Mouse (Mus musculus) limb, embryonic 11.5 days (tissue): Measurements from ENCODE around the gene Nat8. TPM values are rescaled to one million over a fixed set of nuclear protein-coding genes. Genes with fewer than 3 reads are reported as not detected.
"Not testable (repeated sequence)": the region's sequence is repeated elsewhere in the genome, so short reads cannot be mapped to it uniquely, and the experiment has no call there.

Source experiments
- ATAC-seq: fragments of 200-750 bp; cut with Nextera tagmentation; 2 replicates; pipeline ENCODE4 v1.8.0; 2017; ENCODE audit warnings: low read depth; ENCODE audit not compliant: insufficient number of reproducible peaks, low FRiP score, low TSS enrichment
- DNase-seq: peaks from one replicate; pipeline ENCODE4 v3.0.0-alpha.2; 2015; ENCODE audit warnings: low spot score
- H3K27ac ChIP-seq: fragments of 300-500 bp; sonication (generic); replicated peaks from 2 replicates; pipeline ENCODE4 v1.5.1; 2014; ENCODE audit warnings: low read depth, mild to moderate bottlenecking, low read length
- H3K27me3 ChIP-seq: fragments of 300-500 bp; sonication (generic); 2 replicates; pipeline ENCODE4 v1.6.1; 2014; ENCODE audit warnings: mild to moderate bottlenecking, low read length, mixed read lengths; ENCODE audit not compliant: control insufficient read depth, insufficient read depth
- H3K36me3 ChIP-seq: fragments of 300-500 bp; sonication (generic); 2 replicates; pipeline ENCODE4 v1.6.1; 2014; ENCODE audit warnings: mild to moderate bottlenecking, low read length, moderate library complexity, mixed read lengths; ENCODE audit not compliant: control insufficient read depth, insufficient read depth
- H3K4me1 ChIP-seq: fragments of 300-500 bp; sonication (generic); 2 replicates; pipeline ENCODE4 v1.6.1; 2014; ENCODE audit warnings: low read length, mixed read lengths; ENCODE audit not compliant: control insufficient read depth, insufficient read depth
- H3K4me2 ChIP-seq: fragments of 300-500 bp; sonication (generic); 2 replicates; pipeline ENCODE4 v1.6.1; 2014; ENCODE audit warnings: low read depth, mild to moderate bottlenecking, moderate library complexity; ENCODE audit not compliant: severe bottlenecking
- H3K4me3 ChIP-seq: fragments of 300-500 bp; sonication (generic); 2 replicates; pipeline ENCODE4 v1.5.1; 2014; ENCODE audit warnings: low read depth, low read length
- H3K9ac ChIP-seq: fragments of 300-500 bp; sonication (generic); 2 replicates; pipeline ENCODE4 v1.6.1; 2014; ENCODE audit warnings: mild to moderate bottlenecking, low read length
- H3K9me3 ChIP-seq: fragments of 300-500 bp; sonication (generic); 2 replicates; pipeline ENCODE4 v1.6.1; 2016; ENCODE audit warnings: low read length; ENCODE audit not compliant: control insufficient read depth
- WGBS: fragments of 180-500 bp; shearing (Covaris S2); extraction: QIAGEN DNeasy Blood & Tissue Kit; methylation state at CpG from one replicate; pipeline ENCODE4 v1.1.7; 2014; 5-methylcytosine and 5-hydroxymethylcytosine counted together
- polyA plus RNA-seq: library from polyadenylated mRNA; unstranded; fragments of >200 nt; fragmentation: Nextera tagmentation; extraction: Ambion mirVana; gene quantifications from 2 replicates; pipeline ENCODE4 v1.2.1, GENCODE M21; 2014

The Nat8 gene
- polyA plus RNA-seq, 1 experiment from 2014 or later = not detected

- DNase-seq, H3K27ac ChIP-seq, H3K9ac ChIP-seq, H3K4me1 ChIP-seq, ATAC-seq, H3K27me3 ChIP-seq, H3K36me3 ChIP-seq, H3K4me3 ChIP-seq, H3K4me2 ChIP-seq, H3K9me3 ChIP-seq: not testable (repeated sequence)
- WGBS = 79% methylated on average over 25 of the region's 25 CpGs
Measured at GRCm38 (mm10) chr6:85843677-85844458, 12.0 kb upstream of the Nat8 start.

GRCm38 (mm10) chr6:85839982-85840381, 8.1 kb upstream of the Nat8 start:
- Histone ChIP-seq H3K4me2 (no peak overlapping the region), H3K4me3 (no peak overlapping the region), H3K36me3 (no peaks in the 10 kb centered on the region), H3K9me3 (no peaks in the 10 kb centered on the region), H3K27me3 (no peaks in the 10 kb centered on the region), H3K27ac (no peak overlapping the region), H3K9ac (no peak overlapping the region), H3K4me1 (no peaks in the 10 kb centered on the region)
- DNase-seq (no peak), ATAC-seq (no peak)
- 62% methylated on average over 4 of the region's 4 CpGs for WGBS

- Histone ChIP-seq H3K27ac (no peak overlapping the region), H3K36me3 (no peaks in the 10 kb centered on the region), H3K4me2 (no peak overlapping the region), H3K27me3 (no peaks in the 10 kb centered on the region), H3K9ac (no peak overlapping the region), H3K4me1 (no peaks in the 10 kb centered on the region), H3K4me3 (no peak overlapping the region), H3K9me3 (no peaks in the 10 kb centered on the region)
- 80% methylated on average over 8 of the region's 8 CpGs for WGBS
- no peak for ATAC-seq
- no peak for DNase-seq
Measured at GRCm38 (mm10) chr6:85838674-85839073, 6.8 kb upstream of the Nat8 start.

GRCm38 (mm10) chr6:85837307-85837706, 5.4 kb upstream of the Nat8 start:
- not testable (repeated sequence) for ATAC-seq, H3K9me3 ChIP-seq, H3K9ac ChIP-seq, H3K4me2 ChIP-seq, H3K27me3 ChIP-seq, H3K4me3 ChIP-seq, H3K4me1 ChIP-seq, H3K36me3 ChIP-seq, H3K27ac ChIP-seq
- peak; percentile 57 for DNase-seq
- 9% methylated on average over 12 of the region's 12 CpGs for WGBS

- not testable (repeated sequence) for H3K9me3 ChIP-seq, H3K4me3 ChIP-seq, ATAC-seq, H3K27ac ChIP-seq, H3K27me3 ChIP-seq, H3K4me1 ChIP-seq, H3K4me2 ChIP-seq, H3K9ac ChIP-seq, H3K36me3 ChIP-seq
- 24% methylated on average over 8 of the region's 9 CpGs for WGBS
- DNase-seq = peak; percentile 46
Measured at GRCm38 (mm10) chr6:85836827-85837226, 4.9 kb upstream of the Nat8 start.

- not testable (repeated sequence) for DNase-seq, H3K27ac ChIP-seq, H3K36me3 ChIP-seq, H3K9me3 ChIP-seq, H3K4me1 ChIP-seq, H3K27me3 ChIP-seq, H3K4me3 ChIP-seq, H3K9ac ChIP-seq, ATAC-seq, H3K4me2 ChIP-seq
- WGBS = 88% methylated on average over 5 of the region's 5 CpGs
Measured at GRCm38 (mm10) chr6:85836098-85836497, 4.2 kb upstream of the Nat8 start.

GRCm38 (mm10) chr6:85835104-85835503, 3.2 kb upstream of the Nat8 start:
- DNase-seq, H3K4me1 ChIP-seq, H3K9ac ChIP-seq, H3K36me3 ChIP-seq, H3K27me3 ChIP-seq, ATAC-seq, H3K4me3 ChIP-seq, H3K9me3 ChIP-seq, H3K4me2 ChIP-seq, H3K27ac ChIP-seq: not testable (repeated sequence)
- WGBS = 63% methylated on average over 1 of the region's 2 CpGs

- H3K36me3 ChIP-seq, H3K9me3 ChIP-seq, ATAC-seq, H3K4me1 ChIP-seq, H3K27ac ChIP-seq, H3K9ac ChIP-seq, H3K4me2 ChIP-seq, H3K27me3 ChIP-seq, H3K4me3 ChIP-seq, DNase-seq: not testable (repeated sequence)
Measured at GRCm38 (mm10) chr6:85834504-85835100, 2.7 kb upstream of the Nat8 start.
